Mouse (Mus musculus) retina, postnatal 7 days (tissue): ENCODE data around the gene Mapk7.

Experiments
- DNase-seq: peaks from one replicate; pipeline ENCODE4 v3.0.0-alpha.2; 2012; ENCODE audit warnings: low read depth, low spot score

Mapk7 gene

GRCm38 (mm10) chr11:61465422-61465821 lies 28.8 kb downstream of the Mapk7 start:
- DNase-seq, result no peak

DNA sequence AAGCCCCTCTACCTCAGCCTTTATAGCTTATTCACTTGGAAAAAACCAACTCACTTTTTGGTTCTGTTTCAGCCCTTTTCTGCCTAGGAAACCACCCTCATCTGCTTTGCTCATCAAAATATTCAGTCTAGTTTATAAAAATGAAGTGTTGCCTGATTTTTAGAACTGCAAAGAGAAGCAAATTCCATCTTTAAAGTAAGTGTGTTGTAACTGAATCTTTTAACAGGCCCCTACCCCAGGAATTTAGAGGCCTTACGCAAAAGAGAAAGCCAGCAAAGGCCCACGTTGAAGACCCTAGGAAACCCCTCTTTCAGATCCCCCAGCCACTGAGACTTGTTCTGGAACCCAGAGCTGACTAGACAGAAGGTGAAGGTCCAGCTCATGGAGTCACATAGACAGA lies 30.1 kb downstream of the Mapk7 start:
- no peak for DNase-seq

GRCm38 (mm10) chr11:61449499-61450292 lies 44.5 kb downstream of the Mapk7 start:
- DNase-seq, result no peak

GRCm38 (mm10) chr11:61448599-61449225 lies 45.5 kb downstream of the Mapk7 start:
- DNase-seq, result no peak

DNA sequence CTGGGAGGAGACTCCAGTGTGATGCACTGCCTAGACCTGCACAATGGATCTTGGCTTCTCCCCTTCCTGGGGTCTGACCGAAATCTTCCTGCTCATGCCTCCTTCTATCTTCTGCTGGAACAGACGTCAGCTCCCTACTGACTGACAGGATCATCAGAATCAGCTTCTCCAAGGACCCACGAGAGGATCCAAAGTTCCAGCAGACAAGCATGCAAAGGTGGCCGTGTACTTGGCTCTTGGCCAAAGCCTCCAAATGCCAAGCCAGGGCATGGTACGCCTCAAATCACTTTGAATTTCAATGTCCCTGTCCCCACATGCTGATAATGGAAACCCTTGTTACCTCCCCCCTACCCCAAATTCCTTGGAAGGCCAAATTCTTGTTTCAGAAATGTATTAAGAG lies 46.2 kb downstream of the Mapk7 start:
- no peak for DNase-seq

GRCm38 (mm10) chr11:61447296-61447695 lies 46.9 kb downstream of the Mapk7 start:
- no peak for DNase-seq

GRCm38 (mm10) chr11:61443807-61444206 lies 50.4 kb downstream of the Mapk7 start:
- no peak for DNase-seq

DNA sequence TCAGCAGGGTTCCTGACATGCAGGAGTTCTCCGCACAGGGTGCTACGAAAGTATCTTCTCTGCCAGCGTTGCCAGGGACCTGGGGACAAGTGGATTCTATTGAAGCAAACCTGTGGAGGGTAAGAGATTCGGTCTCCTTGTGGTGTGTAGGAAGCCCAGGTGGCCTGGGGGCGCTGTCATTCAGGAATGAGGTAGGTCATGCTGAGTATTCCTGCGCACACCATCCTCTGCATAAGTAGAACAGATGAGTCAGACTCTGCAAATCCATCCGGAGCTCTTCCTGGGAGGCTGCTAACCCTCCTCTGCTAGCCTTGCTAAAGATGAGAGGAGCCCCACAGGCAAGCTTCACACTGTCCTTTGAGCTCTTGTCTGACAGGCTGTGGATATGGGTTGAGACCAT lies 52.5 kb downstream of the Mapk7 start:
- no peak for DNase-seq

DNA sequence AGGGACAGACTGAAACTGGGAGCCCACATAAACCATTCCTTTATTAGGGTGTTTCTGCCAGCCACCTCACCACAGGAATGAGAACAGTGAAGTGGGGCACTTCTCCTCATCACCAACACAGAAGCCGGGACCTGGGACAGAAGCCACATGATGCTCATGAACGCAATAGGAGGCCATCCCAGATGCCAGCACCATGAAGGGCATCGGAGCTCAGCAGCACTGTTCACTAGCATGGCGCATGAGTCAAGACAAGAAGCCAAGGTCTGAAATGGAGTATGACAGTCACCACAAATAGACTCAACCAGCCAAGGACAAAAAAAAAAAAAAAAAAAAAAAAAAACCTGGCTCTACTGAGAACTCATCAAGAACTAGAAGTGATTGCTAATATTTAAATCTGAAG lies 53.8 kb downstream of the Mapk7 start:
- no peak for DNase-seq

GRCm38 (mm10) chr11:61439170-61439569 lies 55.0 kb downstream of the Mapk7 start:
- DNase-seq, result no peak
